Mouse (Mus musculus) erythroid progenitor cell, adult 5-6 weeks (primary cell): Measurements from ENCODE around the gene Lenep. TPM values are rescaled to one million over a fixed set of nuclear protein-coding genes. Genes with fewer than 3 reads are reported as not detected.
A peak's percentile ranks its signal among the peaks of the same experiment; 100 is the strongest.
"Not testable (repeated sequence)": the region's sequence is repeated elsewhere in the genome, so short reads cannot be mapped to it uniquely, and the experiment has no call there.

ENCODE experiments used
- ATAC-seq: replicated peaks from 2 replicates; pipeline ENCODE4 v1.8.0; 2016; ENCODE audit warnings: moderate number of reproducible peaks, mild to moderate bottlenecking, moderate TSS enrichment, inconsistent platforms; ENCODE audit not compliant: poor library complexity, low FRiP score, severe bottlenecking
- total RNA-seq, 2 experiments: library from RNA; stranded (forward) in 1 of 2; stranded (reverse) in 1 of 2; fragments of 150-400 nt in 1 of 2; fragments of 186-747, 209-891 nt in 1 of 2; gene quantifications; 2 replicates each; pipeline versions ENCODE4 v1.2.3 to v1.2.4; 2015 to 2017; ENCODE audit warnings: low replicate concordance in 2 of 2

Gene Lenep
- 1.4 TPM in 1 of 2 replicates, not detected in the other for total RNA-seq (2015; ENCODE audit: low replicate concordance)
- total RNA-seq (2017; ENCODE audit: low replicate concordance): not detected in 2 replicates

DNA sequence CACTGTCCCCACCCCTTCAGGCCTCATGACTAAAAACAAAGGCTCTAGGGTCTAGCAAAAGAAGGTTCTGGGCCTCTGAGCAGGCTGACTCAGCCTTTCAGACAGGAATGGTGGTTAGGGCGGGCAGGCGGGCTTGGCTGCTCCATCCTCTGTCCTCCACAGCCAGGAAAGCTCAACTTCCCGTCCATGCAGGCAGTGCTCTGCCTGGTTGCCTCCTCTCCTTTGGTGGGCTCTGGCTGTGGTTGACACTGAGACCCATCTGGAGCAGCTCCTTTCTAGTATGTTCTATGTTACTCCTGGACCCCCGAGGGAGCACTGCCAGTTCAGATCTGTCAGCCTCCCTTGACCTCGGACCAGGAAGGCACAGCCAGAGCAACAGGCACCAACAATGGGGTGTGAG, at the start of gene Lenep:
Gene Lenep (minus strand): TSS at position 101 of the 400 bp plus-strand sequence.
- ATAC-seq: no peak

DNA sequence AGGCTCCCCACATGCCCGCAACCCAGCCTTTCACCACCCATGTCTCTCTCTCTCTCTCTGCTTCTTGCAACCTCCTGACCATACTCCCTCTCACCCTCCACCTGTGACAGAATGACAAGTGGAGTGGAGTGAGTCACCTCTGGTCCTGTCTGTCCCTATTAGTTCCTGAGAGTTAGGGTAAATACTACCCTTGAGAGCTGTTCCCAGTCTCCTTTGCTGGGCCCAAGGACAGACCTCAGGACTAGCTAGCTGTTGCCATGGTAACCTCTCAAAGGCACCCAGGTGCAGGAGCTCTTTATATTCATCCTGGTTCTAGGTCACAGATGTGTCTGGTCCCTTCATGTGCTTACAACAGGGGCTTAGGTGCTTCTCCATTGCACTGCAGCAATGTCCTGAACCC, 49.3 kb upstream of the Lenep start:
- ATAC-seq: no peak

DNA sequence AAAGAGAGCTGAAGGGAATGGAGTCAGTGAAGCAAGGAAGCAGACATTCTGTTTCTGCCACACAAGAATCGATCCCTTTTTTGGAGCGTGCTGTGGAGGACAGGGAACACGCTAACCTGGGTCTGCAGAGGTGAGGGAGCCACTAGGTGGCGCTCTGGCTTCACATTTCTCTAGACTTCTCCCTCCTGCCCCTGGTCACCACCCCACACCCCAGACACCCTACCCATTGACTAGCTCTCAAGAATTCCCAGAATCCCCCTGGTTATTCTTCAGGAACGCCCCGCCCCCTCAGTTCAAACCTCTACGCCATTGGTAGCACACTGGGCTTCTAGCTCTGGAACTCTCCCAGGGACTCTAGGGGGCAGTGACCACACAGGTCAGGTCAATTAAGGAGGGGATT, 46.9 kb upstream of the Lenep start:
- ATAC-seq: peak; percentile 82

DNA sequence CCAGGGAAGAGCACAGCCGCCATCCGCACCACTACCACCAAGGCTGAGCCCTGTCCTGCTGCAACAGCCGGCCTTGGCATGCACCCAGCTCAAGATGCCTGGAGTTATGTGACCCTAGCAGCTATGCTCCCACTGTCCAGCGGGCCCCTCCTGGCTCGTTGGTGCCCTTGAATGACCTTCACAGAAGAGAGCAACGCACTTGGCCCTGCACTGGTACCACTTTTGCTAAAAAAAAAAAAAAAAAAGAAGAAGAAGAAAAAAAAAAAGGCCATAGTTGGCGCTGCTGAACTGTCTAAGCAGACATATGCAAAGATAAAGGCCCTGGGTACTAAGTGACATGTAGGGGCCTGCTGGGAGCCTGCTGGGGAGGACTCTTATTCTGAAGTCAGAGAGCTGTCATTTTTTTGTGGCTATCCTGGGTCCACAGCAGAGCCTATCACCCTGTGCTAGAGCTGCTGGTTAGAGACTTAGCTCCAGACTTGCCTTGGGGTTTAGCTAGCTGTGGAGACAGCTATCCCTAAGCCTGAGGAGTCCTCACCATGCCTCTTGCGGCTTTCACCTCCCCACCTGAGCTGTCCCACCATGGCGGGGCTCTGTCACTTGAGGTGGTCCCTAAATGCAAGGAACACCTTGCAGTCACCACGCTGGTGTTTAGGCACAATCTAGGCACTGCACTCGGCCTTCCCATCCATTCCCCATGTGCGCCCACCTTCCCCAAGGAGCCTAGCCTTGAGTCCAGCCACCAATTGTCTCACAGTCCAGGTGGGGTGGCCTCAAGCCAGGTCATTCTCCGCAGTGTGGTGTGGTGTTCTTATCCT, 46.3 kb upstream of the Lenep start:
- peak; percentile 80 for ATAC-seq

DNA sequence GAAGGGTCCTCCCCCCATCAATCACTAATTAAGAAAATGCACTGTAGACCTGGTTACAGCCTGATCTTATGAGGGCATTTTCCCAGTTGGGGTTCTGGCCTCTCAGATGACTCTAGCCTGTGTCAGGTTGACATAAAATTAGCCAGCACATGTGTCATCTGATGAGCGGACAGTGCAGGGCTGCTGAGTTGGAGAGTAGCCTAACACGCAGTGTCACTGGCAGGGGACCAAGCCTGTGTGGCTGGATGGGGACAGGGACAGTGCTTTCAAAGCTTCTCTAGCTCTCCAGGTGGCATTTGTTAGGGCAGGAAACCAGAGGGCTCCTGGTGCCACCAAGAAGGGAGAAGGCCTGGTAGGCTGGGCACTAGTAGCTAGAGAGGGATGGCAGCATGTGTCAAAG, 38.1 kb upstream of the Lenep start:
- no peak for ATAC-seq

DNA sequence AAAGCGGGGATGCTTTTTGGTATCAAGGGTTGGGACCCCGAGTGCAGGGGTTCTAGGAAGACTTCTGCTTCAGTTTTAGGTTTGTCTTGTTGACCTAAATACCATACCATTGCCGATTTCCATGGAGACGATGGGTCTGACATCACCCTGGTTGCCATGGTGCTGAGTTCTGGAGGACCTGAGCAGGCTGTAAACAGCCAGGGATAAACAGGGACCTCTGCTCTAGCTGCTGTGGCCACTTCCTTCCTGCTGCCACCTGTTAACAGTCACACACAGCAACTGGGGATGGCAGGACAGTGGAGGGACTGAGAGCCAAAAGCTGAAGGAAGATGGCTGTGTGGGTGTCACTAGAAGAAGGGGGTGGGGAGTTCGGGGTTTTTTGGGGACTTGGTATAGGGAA, 34.7 kb upstream of the Lenep start:
- ATAC-seq: no peak

DNA sequence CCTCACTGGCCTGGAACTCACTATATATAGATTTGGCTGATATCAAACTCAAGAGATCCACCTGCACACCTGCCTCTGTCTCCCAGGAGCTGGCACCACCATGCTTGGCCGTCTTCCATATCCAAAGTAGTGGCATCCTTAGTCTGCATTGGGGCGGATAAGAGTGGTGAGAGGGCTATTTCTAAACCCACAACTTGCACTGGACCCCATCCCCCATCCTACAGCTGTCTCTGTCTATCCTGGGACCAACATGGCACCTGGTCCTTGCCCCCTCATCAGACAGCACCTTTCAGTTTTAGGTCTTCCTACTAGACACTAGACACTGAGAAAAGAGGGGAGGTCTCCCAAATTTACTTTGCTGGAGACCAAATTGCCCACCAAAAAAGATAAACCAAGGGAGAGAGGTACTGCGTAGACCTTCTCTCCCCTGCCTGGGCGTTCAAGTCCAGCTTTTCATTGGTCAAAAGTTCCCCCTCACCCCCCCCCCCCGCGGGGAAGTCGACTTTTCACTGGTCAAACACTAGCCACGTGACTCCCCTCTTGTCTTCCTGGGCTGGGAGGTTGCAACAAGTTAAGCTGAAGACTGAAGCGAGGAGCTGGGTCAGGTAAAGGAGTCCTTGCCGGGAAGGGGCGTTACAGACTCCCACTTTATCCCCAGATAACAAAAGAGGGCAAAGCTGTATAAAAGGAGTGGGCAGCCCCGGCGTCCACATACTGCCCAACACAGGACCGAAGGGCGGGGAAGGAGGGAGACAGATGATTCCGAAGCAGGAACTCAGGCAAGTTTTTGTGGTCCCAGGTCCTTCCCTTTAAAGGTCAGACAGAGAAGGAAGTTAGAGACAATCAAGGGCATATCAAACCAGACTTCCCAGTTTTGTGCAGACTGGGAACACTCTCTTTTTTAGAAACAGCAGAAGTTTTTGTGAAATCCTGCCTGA, 33.9 kb upstream of the Lenep start, which contains the start of gene Pbxip1:
Gene Pbxip1 (plus strand): TSS at position 531 of the 938 bp plus-strand sequence.
- ATAC-seq: peak; percentile 78

DNA sequence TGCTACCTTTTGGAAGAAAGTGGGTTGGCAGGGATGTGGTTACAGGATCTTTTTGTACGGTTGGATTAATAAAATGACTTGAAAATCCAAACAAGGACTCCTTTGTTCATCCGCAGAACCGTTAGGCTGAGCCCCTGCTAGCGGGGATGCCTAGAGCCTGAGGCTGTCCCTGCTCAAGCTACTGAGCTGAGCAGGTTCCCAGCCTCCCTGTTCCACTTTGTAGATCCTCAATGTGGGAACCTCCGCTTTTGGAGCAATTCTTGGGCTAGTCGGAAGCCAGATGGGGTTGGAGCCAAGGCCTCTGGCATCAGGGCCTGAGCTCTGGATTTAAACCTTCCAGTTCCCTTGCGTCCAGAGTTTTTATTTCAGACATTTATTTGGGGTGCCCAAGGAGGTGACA, 32.4 kb upstream of the Lenep start:
- no peak for ATAC-seq

DNA sequence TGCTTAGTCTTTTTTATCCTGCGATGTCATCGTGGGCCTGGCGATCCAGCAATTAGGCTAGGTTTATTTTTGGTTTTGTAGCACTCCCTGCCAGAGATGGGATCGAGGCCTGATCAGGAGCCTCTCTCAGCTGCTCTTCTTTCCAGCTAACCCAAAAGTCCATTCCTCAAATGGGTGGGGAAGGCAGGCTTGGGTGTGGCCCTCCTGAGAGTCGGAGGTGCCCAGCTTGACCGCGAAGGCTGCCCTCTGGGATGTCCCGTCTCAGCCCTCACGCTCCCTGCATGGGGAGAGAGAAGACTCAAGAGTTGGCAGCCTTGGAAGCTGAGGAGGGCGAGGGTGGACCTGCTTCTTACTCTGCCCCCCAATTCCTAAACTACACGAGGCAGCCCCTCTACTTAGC, 31.9 kb upstream of the Lenep start:
- ATAC-seq: no peak

DNA sequence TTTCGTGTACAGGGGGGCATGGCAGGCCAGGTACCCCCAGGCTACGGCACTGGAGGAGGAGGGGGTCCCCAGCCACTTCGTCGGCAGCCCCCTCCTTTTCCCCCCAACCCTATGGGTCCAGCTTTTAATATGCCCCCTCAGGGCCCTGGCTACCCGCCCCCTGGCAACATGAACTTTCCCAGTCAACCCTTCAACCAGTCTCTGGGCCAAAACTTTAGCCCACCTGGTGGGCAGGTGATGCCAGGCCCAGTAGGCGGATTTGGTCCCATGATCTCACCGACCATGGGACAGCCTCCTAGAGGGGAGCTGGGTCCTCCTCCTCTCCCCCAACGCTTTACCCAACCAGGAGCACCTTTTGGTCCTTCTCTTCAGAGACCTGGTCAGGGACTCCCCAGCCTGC, 30.0 kb upstream of the Lenep start:
- ATAC-seq: no peak

DNA sequence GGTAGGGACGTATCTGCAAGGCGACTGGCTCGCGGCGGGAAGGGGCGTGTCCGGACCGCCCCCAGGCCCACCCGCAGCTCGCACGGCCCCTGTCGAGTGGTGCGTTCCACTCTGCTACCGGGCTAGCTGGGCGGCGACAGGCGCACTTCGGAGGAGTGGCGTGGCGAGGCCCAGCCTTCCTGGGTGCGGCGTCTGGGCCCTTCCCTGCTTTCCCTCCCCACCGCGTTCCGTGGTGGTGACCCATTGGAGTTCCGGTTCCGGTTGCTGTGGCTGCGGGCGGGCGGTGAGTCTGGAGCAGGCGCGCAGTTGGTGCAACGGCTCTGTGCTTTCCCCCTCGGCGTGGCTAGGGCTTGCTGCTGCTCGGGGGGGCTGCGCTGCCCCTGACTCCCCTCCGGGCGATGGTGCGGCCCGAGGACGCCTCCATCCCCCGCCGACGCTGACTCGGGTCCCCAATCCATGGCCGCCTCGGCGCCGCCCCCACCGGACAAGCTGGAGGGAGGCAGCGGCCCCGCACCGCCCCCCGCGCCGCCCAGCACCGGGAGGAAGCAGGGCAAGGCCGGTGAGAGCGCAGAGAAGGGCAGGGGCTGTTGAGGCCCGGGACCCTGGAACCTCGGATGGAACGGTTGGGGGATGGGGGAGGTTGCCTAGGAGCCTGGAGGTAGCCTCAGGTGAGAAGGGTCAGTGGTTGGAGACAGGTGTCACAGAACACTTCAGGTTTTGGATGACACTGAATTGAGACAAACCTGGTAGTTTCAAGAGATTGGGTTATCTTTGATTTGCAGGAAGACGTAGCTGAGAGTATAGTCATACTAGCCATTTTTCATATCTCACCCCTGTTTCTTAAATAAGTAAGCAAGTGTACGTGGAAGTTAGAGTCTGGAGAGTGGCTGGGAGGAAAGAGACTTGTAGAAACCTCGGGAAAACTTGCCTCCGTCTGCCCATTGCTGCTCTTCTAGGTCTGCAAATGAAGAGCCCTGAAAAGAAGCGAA, 27.9 kb upstream of the Lenep start, which contains the start of gene Pygo2:
Gene Pygo2 (plus strand): TSS at position 44 of the 989 bp plus-strand sequence.
- ATAC-seq: peak; percentile 95

DNA sequence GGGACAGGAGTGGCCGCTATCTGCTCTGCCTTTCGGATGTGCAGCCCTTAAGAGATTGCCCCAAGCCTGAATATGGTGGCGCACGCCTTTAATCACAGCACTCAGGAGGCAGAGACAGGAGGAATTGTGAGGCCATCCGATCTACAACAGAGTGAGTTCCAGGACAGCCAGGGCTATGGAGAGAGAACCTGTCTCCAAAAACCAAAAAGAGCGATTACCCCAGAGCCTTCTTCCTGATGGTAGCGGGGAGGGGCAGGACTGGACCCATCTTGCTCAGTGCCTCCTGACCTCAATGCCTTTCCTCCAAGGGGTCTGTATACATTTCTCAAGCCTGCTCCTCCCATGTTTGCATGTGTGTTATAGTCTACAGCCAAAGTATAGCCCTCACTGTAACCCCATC, 26.4 kb upstream of the Lenep start:
- ATAC-seq: not testable (repeated sequence)

DNA sequence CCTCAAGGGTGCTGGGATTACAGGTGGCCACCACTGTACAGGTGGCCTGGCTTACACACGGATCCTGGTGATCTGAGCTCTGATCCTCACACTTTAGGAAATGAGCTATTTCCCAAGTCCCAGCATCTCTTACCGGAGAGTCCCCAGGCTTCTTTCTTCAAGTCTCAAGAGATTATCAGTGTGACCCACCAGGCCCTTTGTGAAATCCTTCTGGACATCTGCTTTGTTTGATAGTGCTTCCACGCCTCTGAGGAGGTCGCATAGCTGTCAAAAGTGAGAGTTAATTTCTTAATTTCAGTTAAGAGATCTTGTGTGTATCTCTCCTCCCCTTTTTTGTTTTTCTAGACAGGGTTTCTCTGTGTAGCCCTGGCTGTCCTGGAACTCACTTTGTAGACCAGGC, 23.3 kb upstream of the Lenep start:
- 0 out of 2 replicates have a peak, but pooled peaks have one; percentile 8 for ATAC-seq

DNA sequence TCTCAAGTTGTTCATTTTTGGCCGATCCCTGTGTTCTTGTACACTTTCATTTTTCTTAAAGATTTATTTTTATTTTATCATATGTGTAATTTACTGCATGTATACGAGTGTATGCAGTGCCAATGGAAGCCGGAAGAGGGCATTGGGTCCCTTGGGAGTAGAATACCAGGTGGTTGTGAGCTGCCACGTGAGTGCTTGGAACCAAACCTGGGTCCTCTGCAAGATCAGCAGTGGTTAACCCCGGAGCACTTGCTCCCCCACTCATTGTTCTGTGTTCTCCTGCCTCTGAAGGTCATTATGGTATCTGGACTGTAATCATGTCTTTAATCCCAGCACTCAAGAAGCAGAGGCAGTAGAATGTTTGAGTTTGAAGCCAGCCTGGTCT, 22.5 kb upstream of the Lenep start:
- no peak for ATAC-seq

DNA sequence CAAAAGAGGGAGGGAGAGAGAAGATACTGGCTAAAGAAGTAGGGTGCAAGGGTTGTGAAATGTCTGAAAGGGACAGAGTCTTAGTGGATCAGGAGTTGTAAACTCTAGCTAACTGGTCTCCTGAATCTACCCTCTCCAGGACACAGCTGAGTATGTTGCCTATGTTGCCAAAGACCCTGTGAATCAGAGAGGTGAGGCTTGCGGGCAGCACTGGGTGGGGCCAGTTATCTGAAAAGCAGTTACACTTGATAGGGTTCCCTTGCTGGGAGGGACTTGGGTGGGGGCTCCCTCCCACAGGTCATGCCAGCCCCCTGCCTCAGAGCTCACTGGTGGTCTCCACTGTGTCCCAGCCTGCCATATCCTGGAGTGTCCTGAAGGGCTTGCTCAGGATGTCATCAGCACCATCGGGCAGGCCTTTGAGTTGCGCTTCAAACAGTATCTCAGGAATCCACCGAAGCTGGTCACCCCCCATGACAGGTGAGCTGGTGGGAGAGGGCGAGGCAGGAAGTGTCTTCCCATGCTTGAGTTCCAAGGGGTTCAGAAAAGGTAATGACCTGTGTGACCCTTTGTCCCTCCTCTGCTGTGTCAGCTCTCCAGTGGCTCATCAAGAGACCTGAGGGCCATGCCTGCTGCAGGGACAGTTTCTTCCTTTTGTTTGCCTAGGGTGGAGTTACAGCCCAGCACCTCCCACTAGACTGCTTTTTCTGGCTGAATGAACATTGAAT, 22.0 kb upstream of the Lenep start:
- no peak for ATAC-seq

DNA sequence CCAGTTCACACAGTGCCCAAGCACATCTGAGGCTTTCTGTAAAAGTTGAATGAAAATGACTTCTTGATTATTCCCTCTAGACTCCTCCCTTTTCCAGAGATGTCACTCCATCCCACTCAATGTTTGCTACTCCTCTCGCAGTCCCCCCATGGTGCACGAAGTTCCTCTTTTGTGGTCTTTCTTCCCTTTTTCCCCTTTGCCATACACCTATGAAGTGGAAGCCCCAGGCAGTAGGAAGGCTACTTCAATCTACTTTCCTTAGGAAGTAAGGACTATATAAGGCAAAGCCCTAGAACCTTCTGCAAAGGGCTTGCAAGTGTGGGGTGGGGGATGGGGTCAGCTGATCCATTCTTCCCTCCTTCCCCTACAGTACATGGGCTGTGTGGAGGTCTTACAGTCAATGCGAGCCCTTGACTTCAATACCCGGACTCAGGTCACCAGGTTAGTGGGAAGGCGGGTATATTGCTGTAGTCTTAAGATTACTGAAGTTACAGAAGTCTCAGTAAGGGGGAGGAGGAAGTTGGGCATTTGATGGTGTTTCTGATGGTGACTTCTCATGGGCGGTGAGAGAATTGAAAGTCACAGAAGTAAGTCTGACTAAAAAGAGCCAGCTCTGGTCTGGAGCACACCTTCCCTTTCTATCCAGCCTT, 20.1 kb upstream of the Lenep start:
- no peak for ATAC-seq

DNA sequence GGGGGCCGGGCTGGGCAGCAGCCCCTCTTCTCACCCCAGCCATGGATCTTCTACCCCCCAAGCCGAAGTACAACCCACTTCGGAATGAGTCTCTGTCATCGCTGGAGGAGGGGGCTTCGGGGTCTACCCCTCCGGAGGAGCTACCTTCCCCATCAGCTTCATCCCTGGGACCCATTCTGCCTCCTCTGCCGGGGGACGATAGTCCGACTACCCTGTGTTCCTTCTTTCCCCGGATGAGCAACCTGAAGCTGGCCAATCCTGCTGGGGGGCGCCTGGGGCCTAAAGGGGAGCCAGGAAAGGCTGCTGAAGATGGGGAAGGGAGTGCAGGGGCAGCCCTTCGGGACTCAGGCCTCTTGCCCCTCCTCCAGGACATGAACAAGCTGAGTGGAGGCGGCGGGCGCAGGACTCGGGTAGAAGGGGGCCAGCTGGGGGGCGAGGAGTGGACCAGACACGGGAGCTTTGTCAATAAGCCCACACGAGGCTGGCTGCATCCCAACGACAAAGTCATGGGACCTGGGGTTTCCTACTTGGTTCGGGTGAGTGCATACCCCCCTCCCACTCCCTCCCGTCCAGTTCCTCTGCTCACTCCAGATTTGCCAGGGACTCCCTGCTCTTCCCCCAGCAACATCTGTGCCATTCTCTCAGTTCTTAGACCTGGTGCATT, 19.3 kb upstream of the Lenep start:
- ATAC-seq: no peak
